ENCODE assay signal across 29 mouse cellular contexts in genomic region chr19:17328916-17329315, GRCm38 (mm10). TPM values are rescaled to one million over a fixed set of nuclear protein-coding genes. Genes with fewer than 3 reads are reported as not detected.
DNase-seq lines count a peak whose midpoint lies in the region; ATAC-seq and TF ChIP-seq lines count a peak whose summit lies in the region.
"Had no signal": no experiment of that assay in that cellular context is flagged by ENCODE, and none has a peak within 500 bp of the region (broad histone marks: within the 10 kb centered on the region; RNA-seq: fewer than 3 reads in every experiment).

No protein-coding gene starts in this region.

- ATAC-seq in liver, embryonic 11.5 days (replicated peaks; ENCODE audit: low FRiP score): no peak
- ATAC-seq in liver, embryonic 14.5 days (ENCODE audit: insufficient read depth): no peak
- no peak for ATAC-seq in liver, postnatal 0 days
- no peak for ATAC-seq in midbrain, embryonic 14.5 days (ENCODE audit: low FRiP score, low TSS enrichment)
- no peak for ATAC-seq in intestine, embryonic 16.5 days
- ATAC-seq: forebrain, embryonic 15.5 days; hindbrain, postnatal 0 days; inflammation-experienced regulatory T-cells, adult 6 months had no signal

- peaks cover 32% of the 10 kb centered on the region for H3K4me1 ChIP-seq in liver, embryonic 11.5 days (replicated peaks; ENCODE audit: control insufficient read depth, insufficient read depth, low read length)
- H3K4me1 ChIP-seq in liver, embryonic 14.5 days (replicated peaks; ENCODE audit: control insufficient read depth in 2 of 2, insufficient read depth in 2 of 2, low read length in 1 of 2): peaks cover 45 to 60% of the 10 kb centered on the region in 2 experiments
- H3K4me1 ChIP-seq in liver, postnatal 0 days (ENCODE audit: insufficient read depth): peaks cover 30% of the 10 kb centered on the region
- H3K4me1 ChIP-seq in midbrain, embryonic 14.5 days (ENCODE audit: control insufficient read depth, insufficient read depth, low read length): no peaks in the 10 kb centered on the region
- H3K4me1 ChIP-seq in intestine, embryonic 16.5 days (ENCODE audit: control insufficient read depth, insufficient read depth, low read length): no peaks in the 10 kb centered on the region; the same call in 1 of the 2 replicates
- H3K4me1 ChIP-seq: embryonic facial prominence, embryonic 10.5 days; embryonic facial prominence, embryonic 13.5 days; forebrain, embryonic 12.5 days; forebrain, embryonic 15.5 days had no signal

- peak overlapping the region; percentile 27; the same call in 1 of the 2 replicates for H3K9ac ChIP-seq in liver, embryonic 11.5 days (ENCODE audit: low read depth, low read length)
- H3K9ac ChIP-seq in liver, embryonic 14.5 days (replicated peaks): peak overlapping the region; percentile 21; the same call in 1 of the 2 replicates
- H3K9ac ChIP-seq in liver, postnatal 0 days (replicated peaks): no peak overlapping the region
- H3K9ac ChIP-seq in midbrain, embryonic 14.5 days (replicated peaks; ENCODE audit: low read length): no peak overlapping the region
- H3K9ac ChIP-seq in intestine, embryonic 16.5 days (ENCODE audit: low read depth, low read length): no peak overlapping the region
- H3K9ac ChIP-seq: embryonic facial prominence, embryonic 13.5 days; forebrain, embryonic 12.5 days; forebrain, embryonic 15.5 days; heart, embryonic 12.5 days; heart, embryonic 15.5 days; hindbrain, embryonic 14.5 days had no signal

- H3K36me3 ChIP-seq in liver, embryonic 11.5 days (ENCODE audit: control insufficient read depth, insufficient read depth, low read length): peaks cover 9% of the 10 kb centered on the region
- peaks cover 69% of the 10 kb centered on the region for H3K36me3 ChIP-seq in liver, embryonic 14.5 days (replicated peaks; ENCODE audit: control insufficient read depth, insufficient read depth, low read depth)
- H3K36me3 ChIP-seq in liver, postnatal 0 days (replicated peaks; ENCODE audit: insufficient read depth, low read length): peaks cover 45% of the 10 kb centered on the region
- no peaks in the 10 kb centered on the region for H3K36me3 ChIP-seq in midbrain, embryonic 14.5 days (ENCODE audit: control insufficient read depth, insufficient read depth, low read length)
- H3K36me3 ChIP-seq in intestine, embryonic 16.5 days (ENCODE audit: control insufficient read depth, insufficient read depth, low read length): no peaks in the 10 kb centered on the region
- H3K36me3 ChIP-seq: forebrain, embryonic 12.5 days; forebrain, embryonic 15.5 days had no signal

- no peak for DNase-seq in liver, embryonic 11.5 days (ENCODE audit: low spot score)
- no peak for DNase-seq in liver
- DNase-seq in liver, embryonic 14.5 days (ENCODE audit: low read depth in 3 of 3, low spot score in 3 of 3): no peak
- DNase-seq in liver, postnatal 0 days: no peak
- no peak for DNase-seq in midbrain, embryonic 14.5 days
- DNase-seq: adrenal gland, adult 2 months; adrenal gland, postnatal 25 days; B cell, adult 2 months; cerebellum, adult 11-12 months; cerebellum, adult 8-10 months; cerebellum, postnatal 10 days; cerebellum, postnatal 36 days; embryo, embryonic 11 days; gastrocnemius, postnatal 14 days; heart, adult 18-20 months; heart, postnatal 10 days; heart, postnatal 4 days had no signal

- H3K4me2 ChIP-seq in liver, embryonic 11.5 days: peak overlapping the region; percentile 36
- peak overlapping the region; percentile 49 for H3K4me2 ChIP-seq in liver, embryonic 14.5 days (ENCODE audit: low read depth)
- no peak overlapping the region for H3K4me2 ChIP-seq in liver, postnatal 0 days (ENCODE audit: low read depth, low read length)
- H3K4me2 ChIP-seq in midbrain, embryonic 14.5 days (ENCODE audit: low read length): no peak overlapping the region
- no peak overlapping the region for H3K4me2 ChIP-seq in intestine, embryonic 16.5 days (ENCODE audit: low read depth, low read length)
- H3K4me2 ChIP-seq: embryonic facial prominence, embryonic 13.5 days; forebrain, embryonic 12.5 days; forebrain, embryonic 15.5 days; heart, embryonic 12.5 days; heart, embryonic 15.5 days; hindbrain, embryonic 14.5 days had no signal

- no peak for TF ChIP-seq EP300 in liver, embryonic 14.5 days (IDR thresholded peaks at IDR 0.05; ENCODE audit: low read depth)
- TF ChIP-seq EP300 in liver, postnatal 0 days (IDR thresholded peaks at IDR 0.05; ENCODE audit: low read depth): no peak

- no peak for TF ChIP-seq CTCF in liver, embryonic 14.5 days (IDR thresholded peaks at IDR 0.05; ENCODE audit: low read depth)
- TF ChIP-seq CTCF in liver, postnatal 0 days (IDR thresholded peaks at IDR 0.05; ENCODE audit: low read depth): no peak

- WGBS in liver, embryonic 11.5 days: 89% methylated on average over 10 of the region's 10 CpGs
- 83% methylated on average over 10 of the region's 10 CpGs for WGBS in liver, embryonic 14.5 days (ENCODE audit: insufficient replicate concordance)
- WGBS in liver, postnatal 0 days (ENCODE audit: insufficient replicate concordance): 86% methylated on average over 10 of the region's 10 CpGs
- 96% methylated on average over 10 of the region's 10 CpGs for WGBS in midbrain, embryonic 14.5 days
- WGBS in intestine, embryonic 16.5 days: 97% methylated on average over 10 of the region's 10 CpGs

- H3K9me3 ChIP-seq in liver, embryonic 11.5 days (ENCODE audit: control insufficient read depth, low read length): no peaks in the 10 kb centered on the region
- no peaks in the 10 kb centered on the region for H3K9me3 ChIP-seq in liver, embryonic 14.5 days (ENCODE audit: control insufficient read depth, low read length)
- H3K9me3 ChIP-seq in liver, postnatal 0 days (ENCODE audit: low read length): no peaks in the 10 kb centered on the region
- H3K9me3 ChIP-seq in midbrain, embryonic 14.5 days (ENCODE audit: control insufficient read depth, low read length): no peaks in the 10 kb centered on the region
- H3K9me3 ChIP-seq in intestine, embryonic 16.5 days (ENCODE audit: control insufficient read depth, low read length): no peaks in the 10 kb centered on the region
- H3K9me3 ChIP-seq: embryonic facial prominence, embryonic 10.5 days; embryonic facial prominence, embryonic 13.5 days; forebrain, embryonic 12.5 days; forebrain, embryonic 15.5 days; heart, embryonic 12.5 days; heart, embryonic 15.5 days had no signal

- no peaks in the 10 kb centered on the region for H3K27me3 ChIP-seq in liver, embryonic 11.5 days (replicated peaks; ENCODE audit: control insufficient read depth, insufficient read depth, low read length)
- H3K27me3 ChIP-seq in liver, embryonic 14.5 days (ENCODE audit: control insufficient read depth, insufficient read depth, low read length): no peaks in the 10 kb centered on the region
- no peaks in the 10 kb centered on the region for H3K27me3 ChIP-seq in liver, postnatal 0 days (ENCODE audit: insufficient read depth, low read length)
- no peaks in the 10 kb centered on the region for H3K27me3 ChIP-seq in midbrain, embryonic 14.5 days (ENCODE audit: control insufficient read depth, insufficient read depth, low read length)
- H3K27me3 ChIP-seq in intestine, embryonic 16.5 days (replicated peaks; ENCODE audit: control insufficient read depth, insufficient read depth, low read length): no peaks in the 10 kb centered on the region
- H3K27me3 ChIP-seq: CH12.LX; embryonic facial prominence, embryonic 13.5 days; forebrain, embryonic 12.5 days; forebrain, embryonic 15.5 days; heart, embryonic 12.5 days; heart, embryonic 15.5 days had no signal

- H3K4me3 ChIP-seq in liver, embryonic 11.5 days (ENCODE audit: low read depth, low read length): no peak overlapping the region
- no peak overlapping the region for H3K4me3 ChIP-seq in liver, embryonic 14.5 days (ENCODE audit: insufficient read depth in 1 of 2, low read depth in 2 of 2, low read length in 2 of 2)
- no peak overlapping the region for H3K4me3 ChIP-seq in liver, postnatal 0 days (ENCODE audit: low read depth, low read length)
- H3K4me3 ChIP-seq in midbrain, embryonic 14.5 days (replicated peaks; ENCODE audit: low read depth, low read length): no peak overlapping the region
- no peak overlapping the region for H3K4me3 ChIP-seq in intestine, embryonic 16.5 days (ENCODE audit: low read length)
- H3K4me3 ChIP-seq: embryonic facial prominence, embryonic 10.5 days; embryonic facial prominence, embryonic 13.5 days; erythroblast, embryonic 14.5 days; forebrain, embryonic 12.5 days; forebrain, embryonic 15.5 days; heart, embryonic 12.5 days; heart, embryonic 15.5 days had no signal

- peak overlapping the region; percentile 70 for H3K27ac ChIP-seq in liver, embryonic 11.5 days (ENCODE audit: low read depth, low read length)
- peak overlapping the region; percentile 64 for H3K27ac ChIP-seq in liver, embryonic 14.5 days
- H3K27ac ChIP-seq in liver, postnatal 0 days (ENCODE audit: low read depth): peak overlapping the region; percentile 20; the same call in 1 of the 2 replicates
- no peak overlapping the region for H3K27ac ChIP-seq in midbrain, embryonic 14.5 days (replicated peaks; ENCODE audit: low read depth, low read length)
- no peak overlapping the region for H3K27ac ChIP-seq in intestine, embryonic 16.5 days (ENCODE audit: low read length)
- H3K27ac ChIP-seq: embryonic facial prominence, embryonic 10.5 days; embryonic facial prominence, embryonic 13.5 days; forebrain, embryonic 12.5 days; forebrain, embryonic 15.5 days; heart, embryonic 15.5 days; hindbrain, embryonic 14.5 days; hindbrain, postnatal 0 days had no signal

RNA-seq across cellular contexts. Expression of gene Gcnt1, which starts 43.7 kb away (rescaled TPM):
- polyA plus RNA-seq in liver, embryonic 11.5 days (2014; fragmentation: Nextera tagmentation; extraction: Ambion mirVana): 26.0 and 28.8 TPM in 2 replicates
- polyA plus RNA-seq in liver, embryonic 14.5 days (2012; rRNA removed): 11.9 and 14.6 TPM in 2 replicates
- polyA plus RNA-seq in liver, embryonic 14.5 days (2014; fragmentation: Nextera tagmentation; extraction: Ambion mirVana): 25.1 and 26.0 TPM in 2 replicates
- polyA plus RNA-seq in liver, postnatal 0 days (2015; fragmentation: Nextera tagmentation; extraction: Ambion mirVana): 5.8 and 7.1 TPM in 2 replicates
- 0.50 and 1.1 TPM in 2 replicates for polyA plus RNA-seq in midbrain, embryonic 14.5 days (2014; fragmentation: Nextera tagmentation; extraction: Ambion mirVana)
- 3.5 and 3.8 TPM in 2 replicates for polyA plus RNA-seq in intestine, embryonic 16.5 days (2015; fragmentation: Nextera tagmentation; extraction: Ambion mirVana)

Comparison
In these comparisons a context has a peak if more than half of its experiments do, and no peak if none do; other contexts are left out.
1. H3K4me2 ChIP-seq: peak in liver, embryonic 11.5 days (single experiment) and liver, embryonic 14.5 days (single experiment); none in liver, postnatal 0 days (single experiment), midbrain, embryonic 14.5 days (single experiment) and intestine, embryonic 16.5 days (single experiment).
2. H3K9ac ChIP-seq: peak in liver, embryonic 11.5 days (single experiment) and liver, embryonic 14.5 days (single experiment); none in liver, postnatal 0 days (single experiment), midbrain, embryonic 14.5 days (single experiment) and intestine, embryonic 16.5 days (single experiment).
3. H3K27ac ChIP-seq: peak in liver, embryonic 11.5 days (single experiment), liver, embryonic 14.5 days (single experiment) and liver, postnatal 0 days (single experiment); none in midbrain, embryonic 14.5 days (single experiment) and intestine, embryonic 16.5 days (single experiment).